Mouse (Mus musculus) heart, postnatal 0 days (tissue): Measurements from ENCODE around the gene Sin3b.

ENCODE experiments used
- CTCF ChIP-seq: IDR thresholded peaks from 2 replicates; pipeline ENCODE4 v1.5.1; 2016; ENCODE audit warnings: antibody characterized with exemption, control low read depth, low read depth
- EP300 ChIP-seq: IDR thresholded peaks from 2 replicates; pipeline ENCODE4 v1.6.1; 2016; ENCODE audit warnings: antibody characterized with exemption, low read depth

DNA sequence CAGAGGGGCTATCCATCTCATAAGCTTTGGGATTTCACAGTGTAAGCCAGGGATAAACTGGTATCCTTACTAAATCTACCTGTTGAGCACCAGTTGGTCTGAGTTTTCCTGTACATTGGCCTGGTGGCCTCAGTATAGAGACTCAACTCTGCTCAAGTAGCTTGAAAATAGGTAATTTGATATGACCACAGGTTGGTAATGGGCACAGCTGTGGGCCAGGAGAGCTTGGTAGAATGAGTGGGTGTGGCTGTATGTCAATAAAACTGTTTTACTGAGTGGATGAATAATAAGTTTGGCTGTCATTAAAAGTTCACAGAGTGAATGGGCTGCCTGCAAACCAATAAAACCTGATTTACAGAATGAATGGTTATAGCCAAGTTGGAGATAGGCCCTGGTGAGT lies 13.8 kb downstream of the Sin3b start:
- TF ChIP-seq EP300 (no peak), CTCF (no peak)
